Mouse (Mus musculus): ENCODE data around the gene Prr32. TPM values are rescaled to one million over a fixed set of nuclear protein-coding genes. Genes with fewer than 3 reads are reported as not detected.

Gene Prr32
- polyA plus RNA-seq (2012; fragmentation: generic; extraction: Trizol) = not detected

DNA sequence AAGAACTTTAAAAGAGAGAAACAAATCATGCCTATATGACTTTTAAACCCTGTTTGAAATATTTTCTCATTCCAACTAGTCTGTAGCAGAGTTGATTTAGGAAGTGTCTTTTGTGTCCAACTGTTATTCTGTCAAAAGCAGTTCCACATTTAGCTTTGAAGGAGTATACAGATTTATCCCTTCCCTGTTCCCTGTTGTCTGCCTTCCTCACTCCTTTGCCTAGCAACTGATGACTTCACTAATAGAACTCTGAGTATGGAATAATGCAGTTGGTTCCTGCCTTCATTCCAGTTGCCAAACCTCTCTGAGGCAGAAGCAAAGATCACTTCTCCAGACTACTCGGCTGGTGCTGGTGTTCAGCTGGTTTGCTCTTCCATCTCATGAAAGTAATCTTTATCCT lies at the start of gene Prr32:
Prr32 (plus strand) TSS at position 301 of the 400 bp plus-strand sequence.

